In genomic region chr11:63293485-63293884, GRCm38 (mm10) we compare ENCODE assay signal across 24 mouse cellular contexts.
A peak's percentile ranks its signal among the peaks of the same experiment; 100 is the strongest.
DNase-seq lines count a peak whose midpoint lies in the region; ATAC-seq and TF ChIP-seq lines count a peak whose summit lies in the region.
"Had no signal": no experiment of that assay in that cellular context is flagged by ENCODE, and none has a peak within 500 bp of the region (broad histone marks: within the 10 kb centered on the region; RNA-seq: fewer than 3 reads in every experiment).

No protein-coding gene starts in this region.

- TF ChIP-seq POLR2A in kidney, adult 2 months (IDR thresholded peaks at IDR 0.05; ENCODE audit: low read depth, low read length) = no peak

- H3K9ac ChIP-seq in kidney, postnatal 0 days (ENCODE audit: low read depth, low read length) = no peak overlapping the region
- H3K9ac ChIP-seq: embryonic facial prominence, embryonic 13.5 days; embryonic facial prominence, embryonic 15.5 days; forebrain, embryonic 12.5 days had no signal

- H3K36me3 ChIP-seq in heart, embryonic 10.5 days = no peaks in the 10 kb centered on the region
- no peaks in the 10 kb centered on the region for H3K36me3 ChIP-seq in kidney, postnatal 0 days (ENCODE audit: insufficient read depth, low read length)
- no peaks in the 10 kb centered on the region for H3K36me3 ChIP-seq in kidney, adult 2 months (ENCODE audit: control insufficient read depth, insufficient read depth, low read length)
- H3K36me3 ChIP-seq: embryonic facial prominence, embryonic 13.5 days; embryonic facial prominence, embryonic 15.5 days; forebrain, embryonic 10.5 days; forebrain, embryonic 12.5 days had no signal

- H3K27me3 ChIP-seq in heart, embryonic 10.5 days (ENCODE audit: insufficient read depth, poor library complexity, severe bottlenecking) = no peaks in the 10 kb centered on the region
- H3K27me3 ChIP-seq in kidney, postnatal 0 days (ENCODE audit: insufficient read depth, low read length) = no peaks in the 10 kb centered on the region
- H3K27me3 ChIP-seq in kidney, adult 2 months (replicated peaks; ENCODE audit: control insufficient read depth, insufficient read depth, low read length) = no peaks in the 10 kb centered on the region
- H3K27me3 ChIP-seq: embryonic facial prominence, embryonic 13.5 days; embryonic facial prominence, embryonic 15.5 days; forebrain, embryonic 12.5 days had no signal

- peak; percentile 65; the same call in 1 of the 2 replicates for ATAC-seq in kidney, postnatal 0 days (replicated peaks; ENCODE audit: low FRiP score, low read depth)
- ATAC-seq: activated CD4-positive, CD25-positive, alpha-beta regulatory T cell, adult 4 months; forebrain, embryonic 14.5 days; forebrain, embryonic 16.5 days had no signal

- no peaks in the 10 kb centered on the region for H3K9me3 ChIP-seq in heart, embryonic 10.5 days
- H3K9me3 ChIP-seq in kidney, postnatal 0 days (replicated peaks; ENCODE audit: low read length) = no peaks in the 10 kb centered on the region
- H3K9me3 ChIP-seq: embryonic facial prominence, embryonic 13.5 days; embryonic facial prominence, embryonic 15.5 days; forebrain, embryonic 10.5 days; forebrain, embryonic 12.5 days had no signal

- TF ChIP-seq CTCF in kidney, postnatal 0 days (IDR thresholded peaks at IDR 0.05; ENCODE audit: low read depth) = no peak
- TF ChIP-seq CTCF in kidney, adult 2 months (conservative IDR thresholded peaks at IDR 0.05; ENCODE audit: insufficient read depth, insufficient read length, low read depth, low read length) = no peak

- peak; percentile 54 for DNase-seq in heart, embryonic 10.5 days (ENCODE audit: low spot score)
- DNase-seq in heart, postnatal 14 days = no peak
- DNase-seq in kidney, postnatal 0 days (ENCODE audit: low spot score) = peak; percentile 41
- DNase-seq in kidney, adult 2 months = no peak
- DNase-seq in Muller cell, postnatal 12 days (ENCODE audit: inconsistent ontology term) = peak; percentile 9
- DNase-seq in c-Kit-positive CD71-positive TER-119-positive erythroid progenitor cells, embryonic 14.5 days (ENCODE audit: low spot score) = no peak
- no peak for DNase-seq in urinary bladder, adult 2 months (ENCODE audit: low spot score)
- DNase-seq: adrenal gland, adult 8-10 months; adrenal gland, postnatal 14 days; adrenal gland, postnatal 36 days; cerebellum, adult 11 months; cerebellum, adult 18-20 months; cerebellum, adult 8-10 months; cerebellum, adult 9-11 months; cerebellum, postnatal 14 days; cerebellum, postnatal 36 days had no signal

- H3K4me2 ChIP-seq in kidney, postnatal 0 days (ENCODE audit: low read length) = no peak overlapping the region
- H3K4me2 ChIP-seq: embryonic facial prominence, embryonic 13.5 days; embryonic facial prominence, embryonic 15.5 days; forebrain, embryonic 12.5 days had no signal

- intact Hi-C loops in heart, postnatal 14 days (cut with DNase I) = no loop called here

- H3K4me3 ChIP-seq in heart, embryonic 10.5 days = no peak overlapping the region
- H3K4me3 ChIP-seq in kidney, postnatal 0 days (replicated peaks; ENCODE audit: low read depth, low read length) = no peak overlapping the region
- no peak overlapping the region for H3K4me3 ChIP-seq in kidney, adult 2 months (ENCODE audit: insufficient read depth, low read depth, low read length)
- H3K4me3 ChIP-seq: embryonic facial prominence, embryonic 13.5 days; embryonic facial prominence, embryonic 15.5 days; erythroblast, embryonic 14.5 days; forebrain, embryonic 10.5 days; forebrain, embryonic 12.5 days had no signal

- H3K27ac ChIP-seq in heart, embryonic 10.5 days = no peak overlapping the region
- no peak overlapping the region for H3K27ac ChIP-seq in kidney, postnatal 0 days
- no peak overlapping the region for H3K27ac ChIP-seq in kidney, adult 2 months (ENCODE audit: insufficient read depth, low read depth, low read length)
- H3K27ac ChIP-seq: embryonic facial prominence, embryonic 13.5 days; embryonic facial prominence, embryonic 15.5 days; forebrain, embryonic 10.5 days; forebrain, embryonic 12.5 days had no signal

- WGBS in heart, embryonic 10.5 days = 69% methylated on average over 4 of the region's 4 CpGs
- 39% methylated on average over 4 of the region's 4 CpGs for WGBS in kidney, postnatal 0 days
- WGBS in kidney, adult 2 months = 67% methylated on average over 4 of the region's 4 CpGs

- no peaks in the 10 kb centered on the region for H3K4me1 ChIP-seq in heart, embryonic 10.5 days
- H3K4me1 ChIP-seq in kidney, postnatal 0 days (replicated peaks; ENCODE audit: insufficient read depth, low read length) = no peaks in the 10 kb centered on the region
- no peaks in the 10 kb centered on the region for H3K4me1 ChIP-seq in kidney, adult 2 months (ENCODE audit: control insufficient read depth, insufficient read depth, low read length)
- H3K4me1 ChIP-seq: embryonic facial prominence, embryonic 15.5 days; forebrain, embryonic 12.5 days had no signal

Comparison
In these comparisons a context has a peak if more than half of its experiments do, and no peak if none do; other contexts are left out.
1. DNase-seq: peak in heart, embryonic 10.5 days (single experiment), kidney, postnatal 0 days (single experiment) and Muller cell, postnatal 12 days (single experiment); none in heart, postnatal 14 days (0 of 2), kidney, adult 2 months (single experiment), c-Kit-positive CD71-positive TER-119-positive erythroid progenitor cells, embryonic 14.5 days (single experiment) and urinary bladder, adult 2 months (single experiment).